Mouse (Mus musculus): ENCODE results near the gene Chrnb4.

DNA sequence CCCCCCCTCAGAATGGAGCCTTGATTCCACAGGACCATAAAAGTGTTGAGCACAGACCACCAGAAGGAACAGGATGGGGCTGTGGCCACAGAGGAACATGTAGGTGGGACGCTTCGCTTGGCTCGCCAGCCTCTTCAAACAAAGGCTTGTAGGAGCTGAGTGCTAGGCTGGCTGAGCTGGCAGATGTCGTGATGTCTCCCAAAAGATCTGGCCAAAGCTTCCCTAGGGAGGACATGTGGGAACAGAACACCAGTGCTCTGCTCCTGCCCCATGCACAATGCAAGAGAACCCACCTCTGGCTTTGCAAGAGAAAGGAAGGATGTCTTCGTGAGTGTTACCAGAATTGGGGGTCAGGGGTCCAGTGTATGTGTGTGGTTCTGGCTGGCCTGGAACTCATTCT, 25.3 kb downstream of the Chrnb4 start:
- no peak for TF ChIP-seq CTCF (IDR thresholded peaks at IDR 0.05; ENCODE audit: borderline replicate concordance, control insufficient read depth, extremely low read depth, insufficient read depth, low read length, poor library complexity)
- no peak for TF ChIP-seq POLR2A (IDR thresholded peaks at IDR 0.05; ENCODE audit: control insufficient read depth, extremely low read depth, insufficient read depth, low read length, poor library complexity)

All from thymus, adult 2 months (tissue).